Mouse (Mus musculus): ENCODE measurements around the gene Ror2. TPM values are rescaled to one million over a fixed set of nuclear protein-coding genes. Genes with fewer than 3 reads are reported as not detected.

Gene Ror2
- polyA plus RNA-seq, 1 experiment from 2014 or later: 3.5 TPM

- H3K4me1 ChIP-seq (replicated peaks): peaks cover 7% of the 10 kb centered on the region
- no peak overlapping the region for H3K27ac ChIP-seq
- 91% methylated on average over 16 of the region's 16 CpGs for WGBS
- no peaks in the 10 kb centered on the region for H3K27me3 ChIP-seq
- H3K9me3 ChIP-seq: no peaks in the 10 kb centered on the region
- H3K36me3 ChIP-seq: no peaks in the 10 kb centered on the region
- peak; percentile 32 for ATAC-seq
- no peak overlapping the region for H3K9ac ChIP-seq (replicated peaks)
- H3K4me3 ChIP-seq (replicated peaks): no peak overlapping the region
- no peak overlapping the region; the same call in 1 of the 2 replicates for H3K4me2 ChIP-seq (replicated peaks)
Measured at GRCm38 (mm10) chr13:53110249-53110578, 175.7 kb downstream of the Ror2 start.

DNA sequence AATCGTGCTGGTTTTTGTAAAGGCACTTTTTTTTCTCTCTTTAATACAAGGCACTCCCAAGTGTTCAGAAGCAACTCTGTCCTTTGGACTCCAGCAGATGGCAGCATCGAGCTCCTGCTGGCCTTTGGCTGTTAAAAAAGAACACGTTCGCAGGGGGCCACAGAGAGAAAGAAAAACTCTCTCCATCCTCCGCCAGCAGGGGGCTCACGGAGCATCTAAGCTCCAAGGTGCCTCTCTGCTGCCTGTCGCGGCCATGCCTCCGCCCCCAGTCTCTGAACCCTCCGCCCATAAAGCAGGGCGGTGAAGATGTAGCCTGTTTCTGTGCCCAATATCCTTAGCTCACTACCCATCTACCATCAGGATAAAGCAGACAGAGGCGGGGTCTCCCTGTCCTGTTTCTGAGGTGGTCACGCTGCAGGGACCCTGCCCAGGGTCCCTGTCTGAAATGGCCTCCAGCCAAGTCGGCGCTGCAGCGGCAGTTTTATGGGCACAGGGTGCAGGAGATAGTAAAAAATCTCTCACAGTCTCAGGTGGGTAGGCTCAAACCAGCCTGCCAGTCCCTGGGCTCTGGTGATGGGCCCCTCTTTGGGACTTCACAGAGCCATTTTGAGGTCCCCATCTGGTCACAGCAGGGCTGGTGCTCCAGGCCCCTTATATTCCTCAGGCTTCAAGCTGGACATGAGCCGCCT lies 176.2 kb downstream of the Ror2 start:
- Histone ChIP-seq H3K36me3 (no peaks in the 10 kb centered on the region), H3K4me3 (replicated peaks) (peak overlapping the region; percentile 20; the same call in 1 of the 2 replicates), H3K27ac (no peak overlapping the region), H3K9me3 (no peaks in the 10 kb centered on the region), H3K27me3 (no peaks in the 10 kb centered on the region), H3K4me2 (replicated peaks) (peak overlapping the region; percentile 49), H3K4me1 (replicated peaks) (peaks cover 7% of the 10 kb centered on the region), H3K9ac (replicated peaks) (peak overlapping the region; percentile 60; the same call in 1 of the 2 replicates)
- 25% methylated on average over 17 of the region's 17 CpGs for WGBS
- ATAC-seq: peak; percentile 84

DNA sequence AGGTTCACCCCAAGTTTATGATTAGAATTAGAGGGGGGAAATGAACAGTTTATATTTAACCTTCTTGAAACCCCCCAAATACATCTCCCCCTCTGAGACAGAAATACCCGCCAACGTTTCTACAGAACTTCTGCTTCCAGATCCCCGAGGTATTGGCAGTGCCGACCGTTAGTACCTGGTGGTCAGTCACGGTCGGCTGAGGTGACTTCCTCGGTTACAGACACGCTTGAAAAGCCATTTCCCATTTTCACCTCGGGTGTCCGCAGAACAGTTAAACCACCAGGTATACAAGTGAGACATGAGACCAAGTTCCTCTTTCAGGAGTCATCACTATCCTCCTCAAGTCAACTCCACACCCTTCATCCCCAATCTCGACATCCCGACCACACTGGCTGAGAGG lies 179.2 kb downstream of the Ror2 start:
- WGBS: 88% methylated on average over 13 of the region's 13 CpGs
- ATAC-seq: no peak

GRCm38 (mm10) chr13:53099771-53100682 lies 185.9 kb downstream of the Ror2 start:
- no peak overlapping the region for H3K4me2 ChIP-seq (replicated peaks)
- peaks cover 19% of the 10 kb centered on the region for H3K27me3 ChIP-seq
- peak; percentile 65 for ATAC-seq
- no peak overlapping the region for H3K27ac ChIP-seq
- peaks cover 8% of the 10 kb centered on the region for H3K4me1 ChIP-seq (replicated peaks)
- no peaks in the 10 kb centered on the region for H3K9me3 ChIP-seq
- WGBS: 36% methylated on average over 17 of the region's 17 CpGs
- H3K9ac ChIP-seq (replicated peaks): no peak overlapping the region
- no peaks in the 10 kb centered on the region for H3K36me3 ChIP-seq
- H3K4me3 ChIP-seq (replicated peaks): no peak overlapping the region

More for the DNA sequence above, 179.2 kb downstream of the Ror2 start:
- H3K9ac ChIP-seq (replicated peaks): no peak overlapping the region
- H3K4me2 ChIP-seq (replicated peaks): no peak overlapping the region
- H3K36me3 ChIP-seq: no peaks in the 10 kb centered on the region
- no peaks in the 10 kb centered on the region for H3K27me3 ChIP-seq
- no peak overlapping the region for H3K4me3 ChIP-seq (replicated peaks)
- peaks cover 7% of the 10 kb centered on the region for H3K4me1 ChIP-seq (replicated peaks)
- H3K27ac ChIP-seq: no peak overlapping the region
- no peaks in the 10 kb centered on the region for H3K9me3 ChIP-seq

- Histone ChIP-seq H3K27me3 (peaks cover 19% of the 10 kb centered on the region), H3K9ac (replicated peaks) (no peak overlapping the region), H3K9me3 (no peaks in the 10 kb centered on the region), H3K27ac (no peak overlapping the region), H3K4me3 (replicated peaks) (no peak overlapping the region), H3K36me3 (no peaks in the 10 kb centered on the region), H3K4me2 (replicated peaks) (no peak overlapping the region), H3K4me1 (replicated peaks) (peaks cover 8% of the 10 kb centered on the region)
- ATAC-seq: no peak
- WGBS: 22% methylated on average over 8 of the region's 8 CpGs
Measured at GRCm38 (mm10) chr13:53096615-53097014, 189.3 kb downstream of the Ror2 start.

GRCm38 (mm10) chr13:53095222-53095621 lies 190.7 kb downstream of the Ror2 start:
- Histone ChIP-seq H3K9ac (replicated peaks) (no peak overlapping the region), H3K27me3 (peaks cover 19% of the 10 kb centered on the region), H3K36me3 (no peaks in the 10 kb centered on the region), H3K27ac (no peak overlapping the region), H3K4me1 (replicated peaks) (peaks cover 7% of the 10 kb centered on the region), H3K4me2 (replicated peaks) (no peak overlapping the region), H3K9me3 (no peaks in the 10 kb centered on the region), H3K4me3 (replicated peaks) (no peak overlapping the region)
- ATAC-seq: no peak
- WGBS: 83% methylated on average over 17 of the region's 17 CpGs

GRCm38 (mm10) chr13:53094658-53095057 lies 191.3 kb downstream of the Ror2 start:
- H3K4me1 ChIP-seq (replicated peaks): peaks cover 2% of the 10 kb centered on the region
- no peak overlapping the region for H3K9ac ChIP-seq (replicated peaks)
- peaks cover 19% of the 10 kb centered on the region for H3K27me3 ChIP-seq
- H3K4me2 ChIP-seq (replicated peaks): no peak overlapping the region
- H3K27ac ChIP-seq: no peak overlapping the region
- H3K36me3 ChIP-seq: no peaks in the 10 kb centered on the region
- H3K4me3 ChIP-seq (replicated peaks): no peak overlapping the region
- ATAC-seq: no peak
- WGBS: 91% methylated on average over 8 of the region's 8 CpGs
- H3K9me3 ChIP-seq: no peaks in the 10 kb centered on the region

DNA sequence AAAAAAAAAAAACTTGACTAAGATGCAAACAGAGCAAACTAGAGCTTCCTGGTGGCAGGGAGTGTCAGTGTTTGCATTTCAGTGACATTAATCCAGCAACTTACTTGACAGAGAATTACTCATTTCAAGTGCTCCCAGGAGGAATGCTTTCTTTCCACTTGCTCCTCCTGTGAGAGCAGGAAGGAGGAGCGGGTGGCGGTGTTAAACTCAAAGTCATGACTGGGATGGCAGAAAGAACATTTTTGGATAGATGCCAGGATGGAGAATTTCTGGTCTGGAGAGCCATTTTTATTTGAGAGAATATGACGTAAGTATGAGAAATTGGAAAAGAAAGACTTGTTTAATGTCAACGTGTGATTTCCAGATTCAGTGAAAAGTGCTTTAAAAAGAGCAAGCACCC lies 192.5 kb downstream of the Ror2 start:
- ATAC-seq: no peak
- Histone ChIP-seq H3K36me3 (no peaks in the 10 kb centered on the region), H3K4me3 (replicated peaks) (no peak overlapping the region), H3K4me2 (replicated peaks) (no peak overlapping the region), H3K9me3 (no peaks in the 10 kb centered on the region), H3K4me1 (replicated peaks) (no peaks in the 10 kb centered on the region; the same call in 1 of the 2 replicates), H3K27ac (no peak overlapping the region), H3K9ac (replicated peaks) (no peak overlapping the region), H3K27me3 (peaks cover 15% of the 10 kb centered on the region)
- WGBS: 72% methylated on average over 4 of the region's 4 CpGs

DNA sequence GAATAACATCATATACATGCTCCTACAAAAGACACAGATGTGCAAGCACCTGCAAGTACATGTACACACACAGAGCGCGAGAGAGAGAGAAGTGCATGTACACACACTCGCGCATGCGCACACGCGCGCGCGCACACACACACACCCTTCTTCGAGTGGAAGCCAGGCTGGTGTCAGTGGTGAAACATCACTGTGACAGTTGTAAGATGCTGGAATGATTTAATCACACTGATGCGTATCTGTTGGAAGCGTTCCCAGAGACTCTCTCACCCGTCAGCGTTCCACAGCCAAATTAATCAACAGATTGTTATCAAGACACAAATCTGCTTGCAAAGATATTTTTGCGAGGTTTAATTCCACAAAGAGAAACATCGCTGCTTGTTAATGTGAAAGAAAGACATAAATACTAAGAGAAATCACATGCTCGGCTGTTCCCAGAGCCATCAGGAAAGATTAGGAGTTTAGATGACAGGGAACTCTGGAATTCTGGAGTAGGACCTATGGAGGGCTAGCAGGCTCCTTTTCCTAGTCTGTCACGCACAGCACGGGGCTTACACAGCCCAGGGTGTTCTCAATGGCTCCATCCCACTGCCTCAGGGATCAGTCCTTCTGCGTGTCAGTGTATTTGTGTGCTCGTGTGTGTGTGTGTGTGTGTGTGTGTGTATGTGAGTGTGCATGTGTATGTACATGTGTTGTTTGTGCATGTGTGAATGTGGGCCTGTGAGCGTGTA lies 199.2 kb downstream of the Ror2 start:
- H3K9me3 ChIP-seq: no peaks in the 10 kb centered on the region
- no peak overlapping the region for H3K27ac ChIP-seq
- no peak overlapping the region for H3K4me3 ChIP-seq (replicated peaks)
- H3K9ac ChIP-seq (replicated peaks): no peak overlapping the region
- no peak overlapping the region for H3K4me2 ChIP-seq (replicated peaks)
- ATAC-seq: no peak
- no peaks in the 10 kb centered on the region for H3K36me3 ChIP-seq
- WGBS: 90% methylated on average over 23 of the region's 23 CpGs
- no peaks in the 10 kb centered on the region for H3K27me3 ChIP-seq
- H3K4me1 ChIP-seq (replicated peaks): no peaks in the 10 kb centered on the region; the same call in 1 of the 2 replicates

- WGBS: 80% methylated on average over 6 of the region's 6 CpGs
- no peaks in the 10 kb centered on the region for H3K36me3 ChIP-seq
- no peak overlapping the region for H3K9ac ChIP-seq (replicated peaks)
- ATAC-seq: no peak
- no peaks in the 10 kb centered on the region for H3K27me3 ChIP-seq
- H3K4me2 ChIP-seq (replicated peaks): no peak overlapping the region
- peaks cover 25% of the 10 kb centered on the region for H3K4me1 ChIP-seq (replicated peaks)
- no peak overlapping the region for H3K27ac ChIP-seq
- no peaks in the 10 kb centered on the region for H3K9me3 ChIP-seq
- H3K4me3 ChIP-seq (replicated peaks): no peak overlapping the region
Measured at GRCm38 (mm10) chr13:53081846-53082245, 204.1 kb downstream of the Ror2 start.

DNA sequence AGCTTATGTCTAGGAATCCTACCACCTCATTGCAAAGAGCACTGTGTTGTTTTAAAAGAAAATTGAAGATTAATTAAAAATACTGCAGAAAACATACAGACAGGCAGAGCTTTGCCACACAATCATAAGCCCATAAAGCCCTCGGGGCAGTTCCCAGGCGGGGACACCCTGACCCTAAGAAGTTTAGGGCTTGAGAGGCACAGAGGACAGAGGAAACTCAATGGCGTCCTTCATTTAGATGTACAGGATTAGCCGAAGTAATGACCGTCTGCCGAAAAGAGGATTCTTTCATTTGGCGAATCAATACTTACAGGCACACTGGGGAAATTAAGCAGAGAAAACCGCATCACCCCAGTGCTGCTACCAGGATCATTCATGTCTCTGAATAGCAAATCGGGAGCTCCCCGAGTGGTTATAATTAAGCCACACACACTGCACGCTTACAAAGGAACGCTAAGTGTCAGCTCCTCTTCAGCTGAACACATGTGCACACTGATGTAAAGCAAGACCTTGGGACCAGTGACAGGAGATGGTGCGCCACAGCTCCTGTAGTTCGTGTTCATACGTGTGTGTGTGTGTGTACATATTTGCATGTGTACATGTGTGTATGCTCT lies 208.1 kb downstream of the Ror2 start:
- Histone ChIP-seq H3K4me3 (replicated peaks) (no peak overlapping the region), H3K36me3 (no peaks in the 10 kb centered on the region), H3K9ac (replicated peaks) (no peak overlapping the region), H3K27ac (peak overlapping the region; percentile 59), H3K4me1 (replicated peaks) (peaks cover 29% of the 10 kb centered on the region), H3K4me2 (replicated peaks) (peak overlapping the region; percentile 30), H3K27me3 (no peaks in the 10 kb centered on the region), H3K9me3 (no peaks in the 10 kb centered on the region)
- 29% methylated on average over 15 of the region's 15 CpGs for WGBS
- peak; percentile 71 for ATAC-seq

All from midbrain, embryonic 13.5 days (tissue).